Mouse (Mus musculus): ENCODE measurements around the gene Etv6. TPM values are rescaled to one million over a fixed set of nuclear protein-coding genes. Genes with fewer than 3 reads are reported as not detected.

Etv6 gene
- 12.8 TPM for polyA plus RNA-seq (2017; shearing (Covaris generic))

GRCm38 (mm10) chr6:134035490-134036405 lies at the start of gene Etv6:
Etv6 (plus strand) TSS chr6:134035700.

Other genes with a start within 250 kb of the Etv6 start
- gene Kap, start 181.9 kb upstream of the Etv6 start, polyA plus RNA-seq (2017; shearing (Covaris generic)): not detected

Data from naive thymus-derived CD4-positive, alpha-beta T cell, adult 5 months (primary cell).